In the genomic region with DNA sequence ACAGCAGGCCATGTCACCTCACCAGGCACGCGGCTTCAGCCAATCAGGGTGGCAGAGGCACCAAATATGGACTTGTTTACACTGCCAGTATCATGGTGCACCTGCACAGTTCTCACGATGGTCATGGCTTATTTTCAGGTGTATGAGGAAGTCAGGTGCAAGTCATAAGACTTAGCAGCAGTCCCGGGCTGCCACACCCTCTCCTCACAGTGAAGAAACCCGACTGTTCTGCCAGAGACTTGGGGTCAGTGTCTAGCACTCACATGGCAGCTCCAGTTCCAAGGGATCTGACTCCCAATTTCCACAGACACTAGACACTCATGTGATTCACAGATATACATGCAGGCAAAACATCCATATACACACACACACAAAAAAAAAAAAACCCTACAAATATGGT, we compare ENCODE assay signal across 19 mouse cellular contexts. TPM values are rescaled to one million over a fixed set of nuclear protein-coding genes. Genes with fewer than 3 reads are reported as not detected.
"Had no signal": no experiment of that assay in that cellular context is flagged by ENCODE, and none has a peak within 500 bp of the region (broad histone marks: within the 10 kb centered on the region; RNA-seq: fewer than 3 reads in every experiment).

No protein-coding gene starts in this region.

- H3K4me1 ChIP-seq: liver, embryonic 13.5 days; midbrain, embryonic 12.5 days had no signal

- DNase-seq: kidney, adult 2 months; kidney, postnatal 36 days; layer of hippocampus, postnatal 36 days; liver, embryonic 13.5 days; lung, adult 2 months; lung, postnatal 14 days; lung, postnatal 4 days; retina, postnatal 1 day; thymus, postnatal 25 days had no signal

- ATAC-seq: midbrain, embryonic 16.5 days had no signal

- H3K27ac ChIP-seq: kidney, postnatal 0 days; left cerebral cortex, adult 2 months; liver, embryonic 13.5 days; midbrain, embryonic 12.5 days; neural tube, embryonic 13.5 days; stomach, postnatal 0 days had no signal

- H3K27me3 ChIP-seq: liver, embryonic 13.5 days; neural tube, embryonic 13.5 days had no signal

- H3K9ac ChIP-seq: liver, embryonic 13.5 days; midbrain, embryonic 12.5 days; neural tube, embryonic 13.5 days had no signal

- H3K4me2 ChIP-seq: liver, embryonic 13.5 days; midbrain, embryonic 12.5 days; neural tube, embryonic 13.5 days had no signal

- H3K9me3 ChIP-seq: liver, embryonic 13.5 days; midbrain, embryonic 12.5 days; neural tube, embryonic 13.5 days had no signal

- H3K4me3 ChIP-seq: left cerebral cortex, adult 2 months; liver, embryonic 13.5 days; midbrain, embryonic 12.5 days; myocyte; neural tube, embryonic 13.5 days had no signal

- H3K36me3 ChIP-seq: liver, embryonic 13.5 days; midbrain, embryonic 12.5 days; neural tube, embryonic 13.5 days had no signal

RNA-seq across cellular contexts. Expression of a gene that starts 18.1 kb away (rescaled TPM):
- polyA plus RNA-seq: liver, adult 2 months; liver, embryonic 16.5 days; myocyte; neural tube, embryonic 13.5 days; small intestine, adult 2 months had no signal
